Mouse (Mus musculus) c-Kit-positive CD71-negative TER-119-negative erythroid progenitor cells, embryonic 14.5 days (primary cell): ENCODE results near the gene Gdi2.

Experiments used
- DNase-seq: peaks from one replicate; pipeline ENCODE4 v3.0.0-alpha.2; 2013; ENCODE audit warnings: low read depth

Gene Gdi2

DNA sequence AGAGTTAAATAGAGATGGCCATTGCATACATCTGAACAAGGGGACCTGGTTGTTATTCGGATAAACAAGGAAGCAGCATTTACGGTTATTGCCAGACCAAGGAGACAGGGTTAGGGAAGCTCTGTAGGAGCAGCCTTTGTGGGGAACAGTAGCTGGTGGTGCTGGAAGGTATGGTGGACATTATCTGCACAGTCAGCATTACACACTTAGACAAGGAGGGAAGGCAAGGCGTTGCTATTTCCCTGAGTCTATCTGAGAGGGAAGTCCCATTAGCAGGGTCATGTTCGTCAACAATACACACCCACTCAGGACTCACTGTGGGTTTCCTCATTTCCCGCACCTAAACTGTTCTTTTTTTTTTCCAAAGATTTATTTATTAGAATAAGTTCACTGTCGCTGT is 10.0 kb downstream of the Gdi2 start:
- DNase-seq: no peak

GRCm38 (mm10) chr13:3563130-3563529 is 25.3 kb downstream of the Gdi2 start:
- no peak for DNase-seq

- no peak for DNase-seq
These were observed 26.1 kb downstream of the Gdi2 start for GRCm38 (mm10) chr13:3563953-3564352.

- no peak for DNase-seq
These were observed 52.9 kb downstream of the Gdi2 start for GRCm38 (mm10) chr13:3590789-3591188.

GRCm38 (mm10) chr13:3594311-3594710 is 56.4 kb downstream of the Gdi2 start:
- DNase-seq: no peak

- DNase-seq: no peak
These were observed 58.4 kb downstream of the Gdi2 start for GRCm38 (mm10) chr13:3596232-3596631.

GRCm38 (mm10) chr13:3609780-3610117 is 71.9 kb downstream of the Gdi2 start:
- DNase-seq: no peak

DNA sequence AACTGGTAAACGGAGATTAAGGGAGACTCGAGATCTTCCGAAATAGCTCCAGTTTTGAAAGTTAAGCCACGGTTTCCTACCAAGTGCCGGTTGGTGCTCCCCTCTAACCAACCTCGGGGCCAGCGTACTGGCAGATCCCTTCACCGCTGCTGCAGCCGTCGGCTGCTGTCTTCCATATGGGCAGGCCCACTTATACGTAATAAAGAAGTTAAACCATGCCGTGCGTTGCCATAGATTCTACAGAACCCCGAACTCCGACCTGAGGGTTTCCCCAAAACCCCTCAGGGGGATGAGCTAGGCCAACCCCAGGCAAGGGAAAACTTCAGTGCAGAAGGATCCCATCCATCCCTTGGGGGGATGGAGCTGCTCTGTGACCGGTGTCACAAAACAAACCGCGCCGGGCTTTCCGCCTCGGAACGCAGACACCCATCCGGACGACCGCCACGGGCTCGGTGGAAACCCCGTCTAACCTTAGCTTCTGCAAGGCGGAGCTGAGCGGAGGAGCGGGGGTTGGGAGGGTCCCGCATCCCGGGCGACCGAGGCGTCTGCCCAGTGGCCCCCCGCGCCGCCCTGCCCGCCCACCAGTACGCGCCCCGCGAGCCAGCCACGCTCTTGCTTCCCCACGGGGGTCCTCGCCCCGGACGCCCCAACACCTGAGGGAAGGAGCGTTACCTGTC is 72.4 kb downstream of the Gdi2 start:
- no peak for DNase-seq

DNA sequence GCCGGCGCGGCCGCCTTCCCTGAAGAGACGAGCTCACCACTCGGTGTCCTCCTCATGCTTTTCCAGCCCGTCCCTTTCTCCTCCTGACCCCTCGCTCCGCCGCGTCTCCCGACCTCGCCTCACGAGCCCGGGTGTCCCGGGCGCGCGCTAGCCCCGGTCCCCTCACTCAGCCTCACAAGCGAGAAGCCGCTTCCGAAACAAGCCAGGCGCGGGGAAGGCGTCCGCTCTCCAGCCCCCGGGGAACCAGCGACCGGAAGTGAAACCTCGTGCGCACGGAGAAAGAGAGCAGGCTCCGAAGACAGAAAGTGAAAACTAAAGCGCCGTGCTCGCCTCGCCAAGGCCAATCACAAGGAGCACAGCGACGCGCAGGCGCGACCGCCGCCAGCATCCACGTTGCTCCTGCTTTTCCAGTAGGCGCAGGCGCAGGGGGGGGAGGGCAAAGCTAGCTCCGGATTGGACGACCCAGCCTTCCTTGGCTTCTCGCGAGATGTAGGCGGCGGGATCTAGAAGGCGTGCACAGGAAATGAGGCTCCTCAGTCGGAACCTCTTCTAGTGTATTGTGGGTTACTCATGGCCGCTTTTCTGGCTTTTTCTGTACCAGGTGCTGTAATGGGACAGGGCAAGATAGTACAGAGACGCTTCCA is 73.1 kb downstream of the Gdi2 start, which contains the start of gene Fam208b:
Fam208b (minus strand) TSS at position 314 of the 644 bp plus-strand sequence.
- DNase-seq: peak; percentile 90
